Mouse (Mus musculus) intestine, postnatal 0 days (tissue): ENCODE measurements around the gene Wipi1. TPM values are rescaled to one million over a fixed set of nuclear protein-coding genes. Genes with fewer than 3 reads are reported as not detected.

Source experiments
- ATAC-seq: fragments of 200-750 bp; cut with Nextera tagmentation; 2 replicates; pipeline ENCODE4 v1.8.0; 2017; ENCODE audit warnings: mild to moderate bottlenecking, moderate TSS enrichment, moderate library complexity
- H3K27ac ChIP-seq: fragments of 300-500 bp; sonication (generic); 2 replicates; pipeline ENCODE4 v1.5.1; 2014; ENCODE audit warnings: mild to moderate bottlenecking, low read depth, low read length, moderate library complexity
- H3K27me3 ChIP-seq: fragments of 300-500 bp; sonication (generic); replicated peaks from 2 replicates; pipeline ENCODE4 v1.6.1; 2014; ENCODE audit warnings: low read length, mixed read lengths; ENCODE audit not compliant: control insufficient read depth, insufficient read depth
- H3K36me3 ChIP-seq: fragments of 300-500 bp; sonication (generic); 2 replicates; pipeline ENCODE4 v1.6.1; 2014; ENCODE audit warnings: mild to moderate bottlenecking, moderate library complexity; ENCODE audit not compliant: control insufficient read depth, insufficient read depth
- H3K4me1 ChIP-seq: fragments of 300-500 bp; sonication (generic); replicated peaks from 2 replicates; pipeline ENCODE4 v1.6.1; 2014; ENCODE audit warnings: antibody characterized with exemption, low read length, mixed read lengths; ENCODE audit not compliant: control insufficient read depth, insufficient read depth
- H3K4me2 ChIP-seq: fragments of 300-500 bp; sonication (generic); replicated peaks from 2 replicates; pipeline ENCODE4 v1.6.1; 2014; ENCODE audit warnings: low read depth, mild to moderate bottlenecking, moderate library complexity
- H3K4me3 ChIP-seq: fragments of 300-500 bp; sonication (generic); 2 replicates; pipeline ENCODE4 v1.5.1; 2014; ENCODE audit warnings: low read depth, low read length
- H3K9ac ChIP-seq: fragments of 300-500 bp; sonication (generic); 2 replicates; pipeline ENCODE4 v1.6.1; 2014; ENCODE audit warnings: mild to moderate bottlenecking, low read depth, low read length
- H3K9me3 ChIP-seq: fragments of 300-500 bp; sonication (generic); 2 replicates; pipeline ENCODE4 v1.6.1; 2016; ENCODE audit warnings: mixed run types; ENCODE audit not compliant: control insufficient read depth
- CTCF ChIP-seq: sonication (generic); IDR thresholded peaks from 2 replicates; pipeline ENCODE4 v1.5.1; 2016; ENCODE audit warnings: low read depth, mild to moderate bottlenecking, control low read depth, antibody characterized with exemption, moderate library complexity
- WGBS: fragments of 180-500 bp; shearing (Covaris S2); extraction: QIAGEN DNeasy Blood & Tissue Kit; methylation state at CpG from one replicate; pipeline ENCODE4 v1.1.7; 2014; 5-methylcytosine and 5-hydroxymethylcytosine counted together
- polyA plus RNA-seq: library from polyadenylated mRNA; unstranded; fragments of >200 nt; fragmentation: Nextera tagmentation; extraction: Ambion mirVana; gene quantifications from 2 replicates; pipeline ENCODE4 v1.2.1, GENCODE M21; 2015

The Wipi1 gene
- polyA plus RNA-seq, 1 experiment from 2014 or later, result 28.2 TPM

GRCm38 (mm10) chr11:109524869-109525268, 86.9 kb downstream of the Wipi1 start:
- no peaks in the 10 kb centered on the region for H3K36me3 ChIP-seq
- no peak for ATAC-seq

More at GRCm38 (mm10) chr11:109524869-109525268, 86.9 kb downstream of the Wipi1 start:
- H3K4me1 ChIP-seq, result no peaks in the 10 kb centered on the region
- H3K4me3 ChIP-seq, result no peak overlapping the region
- no peaks in the 10 kb centered on the region for H3K9me3 ChIP-seq
- no peak for TF ChIP-seq CTCF
- no peak overlapping the region for H3K27ac ChIP-seq
- no peak overlapping the region for H3K9ac ChIP-seq
- WGBS, result 74% methylated on average over 5 of the region's 5 CpGs
- H3K27me3 ChIP-seq, result no peaks in the 10 kb centered on the region
- no peak overlapping the region for H3K4me2 ChIP-seq

Other genes with a start within 250 kb of the Wipi1 start
- gene Gna13, start 249.1 kb downstream of the Wipi1 start, polyA plus RNA-seq, result 81.7 and 86.9 TPM in 2 replicates
- gene 9930022D16Rik, start 198.1 kb downstream of the Wipi1 start, polyA plus RNA-seq, result 0.08 TPM in 1 of 2 replicates, not detected in the other
- gene Amz2, start 186.0 kb downstream of the Wipi1 start, polyA plus RNA-seq, result 22.7 and 23.8 TPM in 2 replicates
- 50.9 and 54.4 TPM in 2 replicates for gene Arsg, start 138.6 kb downstream of the Wipi1 start, polyA plus RNA-seq
- gene Slc16a6, start 138.4 kb downstream of the Wipi1 start, polyA plus RNA-seq, result 129 and 143 TPM in 2 replicates
- 180 and 188 TPM in 2 replicates for gene Prkar1a, start 37.4 kb upstream of the Wipi1 start, polyA plus RNA-seq
- 2.5 TPM in 2 replicates for gene Fam20a, start 110.3 kb upstream of the Wipi1 start, polyA plus RNA-seq
- gene 1700012B07Rik, start 216.1 kb upstream of the Wipi1 start, polyA plus RNA-seq, result not detected in 2 replicates